7 mouse cellular contexts compared by ENCODE assay signal in genomic region chr11:60914491-60914890, GRCm38 (mm10). TPM values are rescaled to one million over a fixed set of nuclear protein-coding genes. Genes with fewer than 3 reads are reported as not detected.
A peak's percentile ranks its signal among the peaks of the same experiment; 100 is the strongest.
DNase-seq lines count a peak whose midpoint lies in the region; ATAC-seq and TF ChIP-seq lines count a peak whose summit lies in the region.

Gene Natd1, minus strand, starts transcription at chr11:60914750.

- ATAC-seq in megakaryocyte, adult 5-6 weeks (ENCODE audit: poor library complexity, severe bottlenecking), result no peak
- ATAC-seq in heart, embryonic 16.5 days (replicated peaks; ENCODE audit: extremely low read depth, insufficient read depth, low FRiP score), result no peak
- ATAC-seq in limb, embryonic 14.5 days (ENCODE audit: low FRiP score, low read depth), result no peak

- no peak for DNase-seq in limb, embryonic 14.5 days (ENCODE audit: low spot score)
- DNase-seq in embryo, embryonic 9.5 days (ENCODE audit: extremely low spot score), result no peak
- no peak for DNase-seq in kidney, postnatal 36 days

- peak within 1 kb of the TSS; percentile 92 for H3K4me2 ChIP-seq in heart, embryonic 16.5 days (ENCODE audit: low read depth, low read length)
- peak within 1 kb of the TSS; percentile 82 for H3K4me2 ChIP-seq in limb, embryonic 14.5 days (replicated peaks; ENCODE audit: low read depth, low read length, severe bottlenecking)

- peak within 1 kb of the TSS; percentile 97 for H3K4me3 ChIP-seq in megakaryocyte, embryonic 14.5 days (replicated peaks)
- peak within 1 kb of the TSS; percentile 63 for H3K4me3 ChIP-seq in cortical plate, adult 2 months (ENCODE audit: insufficient read depth, low read length)
- peak within 1 kb of the TSS; percentile 83 for H3K4me3 ChIP-seq in heart, embryonic 16.5 days (ENCODE audit: low read length)
- peak within 1 kb of the TSS; percentile 81 for H3K4me3 ChIP-seq in limb, embryonic 14.5 days (replicated peaks; ENCODE audit: low read length)

- peak within 1 kb of the TSS; percentile 88 for H3K9ac ChIP-seq in heart, embryonic 16.5 days (ENCODE audit: low read length)
- H3K9ac ChIP-seq in limb, embryonic 14.5 days (ENCODE audit: low read depth, low read length, severe bottlenecking), result peak within 1 kb of the TSS; percentile 83

- peaks cover 57% of the 10 kb centered on the region for H3K4me1 ChIP-seq in megakaryocyte, embryonic 14.5 days
- H3K4me1 ChIP-seq in cortical plate, adult 2 months (ENCODE audit: control insufficient read depth, insufficient read depth, low read length), result peaks cover 5% of the 10 kb centered on the region
- peaks cover 23% of the 10 kb centered on the region for H3K4me1 ChIP-seq in heart, embryonic 16.5 days (ENCODE audit: control insufficient read depth, insufficient read depth, low read length)
- H3K4me1 ChIP-seq in limb, embryonic 14.5 days (ENCODE audit: control insufficient read depth, insufficient read depth, low read length), result peaks cover 7% of the 10 kb centered on the region

- peak within 1 kb of the TSS; percentile 75 for H3K27ac ChIP-seq in cortical plate, adult 2 months (ENCODE audit: insufficient read depth, low read length)
- peak within 1 kb of the TSS; percentile 77 for H3K27ac ChIP-seq in heart, embryonic 16.5 days (ENCODE audit: low read length)
- H3K27ac ChIP-seq in limb, embryonic 14.5 days (replicated peaks; ENCODE audit: low read depth, low read length), result peak within 1 kb of the TSS; percentile 44; the same call in 1 of the 2 replicates

- WGBS in heart, embryonic 16.5 days, result 21% methylated on average over 7 of the region's 7 CpGs
- WGBS in limb, embryonic 14.5 days, result 29% methylated on average over 7 of the region's 7 CpGs

- H3K27me3 ChIP-seq in megakaryocyte, embryonic 14.5 days (replicated peaks), result peaks cover 27% of the 10 kb centered on the region
- H3K27me3 ChIP-seq in heart, embryonic 16.5 days (ENCODE audit: control insufficient read depth, insufficient read depth, low read length), result no peaks in the 10 kb centered on the region
- H3K27me3 ChIP-seq in limb, embryonic 14.5 days (ENCODE audit: control insufficient read depth, insufficient read depth, low read length), result no peaks in the 10 kb centered on the region

- H3K36me3 ChIP-seq in megakaryocyte, embryonic 14.5 days (replicated peaks; ENCODE audit: low read length), result no peaks in the 10 kb centered on the region
- no peaks in the 10 kb centered on the region for H3K36me3 ChIP-seq in heart, embryonic 16.5 days (ENCODE audit: control insufficient read depth, insufficient read depth)
- no peaks in the 10 kb centered on the region for H3K36me3 ChIP-seq in limb, embryonic 14.5 days (ENCODE audit: control insufficient read depth, insufficient read depth, low read length)

- TF ChIP-seq CTCF in cortical plate, adult 2 months (IDR thresholded peaks at IDR 0.05; ENCODE audit: extremely low read depth, insufficient read depth, low read length), result no peak

- no peak for TF ChIP-seq POLR2A in cortical plate, adult 2 months (IDR thresholded peaks at IDR 0.05; ENCODE audit: extremely low read depth, insufficient read depth, low read length)
- TF ChIP-seq POLR2A in limb, embryonic 14.5 days (IDR thresholded peaks at IDR 0.05; ENCODE audit: borderline replicate concordance, extremely low read depth, insufficient read depth, insufficient read length), result no peak

- no peaks in the 10 kb centered on the region for H3K9me3 ChIP-seq in megakaryocyte, embryonic 14.5 days
- no peaks in the 10 kb centered on the region for H3K9me3 ChIP-seq in heart, embryonic 16.5 days (replicated peaks; ENCODE audit: control insufficient read depth, low read length)
- H3K9me3 ChIP-seq in limb, embryonic 14.5 days (ENCODE audit: control insufficient read depth, low read length), result no peaks in the 10 kb centered on the region

RNA-seq across cellular contexts. Expression of gene Natd1, which starts in this region (rescaled TPM):
- 2.5 and 7.8 TPM in 2 replicates for polyA plus RNA-seq in megakaryocyte, embryonic 14.5 days (2012; ENCODE audit: insufficient read depth, low replicate concordance)
- total RNA-seq in megakaryocyte, adult 5-6 weeks (2015), result 5.6 and 5.8 TPM in 2 replicates
- 2.7 and 3.3 TPM in 2 replicates for total RNA-seq in megakaryocyte, adult 5-6 weeks (2017)
- 11.3 and 12.4 TPM in 2 replicates for polyA plus RNA-seq in cortical plate, adult 2 months (2012; rRNA removed)
- 16.9 and 17.0 TPM in 2 replicates for polyA plus RNA-seq in heart, embryonic 16.5 days (2015; fragmentation: Nextera tagmentation; extraction: Ambion mirVana)
- 25.5 and 36.0 TPM in 2 replicates for polyA plus RNA-seq in limb, embryonic 14.5 days (2012; rRNA removed)
- 21.6 and 23.7 TPM in 2 replicates for polyA plus RNA-seq in limb, embryonic 14.5 days (2014; fragmentation: Nextera tagmentation; extraction: Ambion mirVana)
